Mouse (Mus musculus) kidney, embryonic 16.5 days (tissue): Measurements from ENCODE around the gene Acox3. TPM values are rescaled to one million over a fixed set of nuclear protein-coding genes. Genes with fewer than 3 reads are reported as not detected.

Experiments
- ATAC-seq: fragments of 200-750 bp; cut with Nextera tagmentation; 2 replicates; pipeline ENCODE4 v1.8.0; 2017; ENCODE audit warnings: moderate TSS enrichment; ENCODE audit not compliant: low FRiP score, low TSS enrichment
- H3K27ac ChIP-seq: fragments of 300-500 bp; sonication (generic); 2 replicates; pipeline ENCODE4 v1.5.1; 2014; ENCODE audit warnings: low read length
- H3K27me3 ChIP-seq: fragments of 300-500 bp; sonication (generic); 2 replicates; pipeline ENCODE4 v1.6.1; 2014; ENCODE audit warnings: low read length, control low read depth, mixed read lengths; ENCODE audit not compliant: insufficient read depth
- H3K36me3 ChIP-seq: fragments of 300-500 bp; sonication (generic); 2 replicates; pipeline ENCODE4 v1.6.1; 2014; ENCODE audit warnings: low read length, control low read depth, mixed read lengths; ENCODE audit not compliant: insufficient read depth
- H3K4me1 ChIP-seq: fragments of 300-500 bp; sonication (generic); 2 replicates; pipeline ENCODE4 v1.6.1; 2014; ENCODE audit warnings: low read length, control low read depth, mixed read lengths; ENCODE audit not compliant: insufficient read depth
- H3K4me2 ChIP-seq: fragments of 300-500 bp; sonication (generic); replicated peaks from 2 replicates; pipeline ENCODE4 v1.6.1; 2014; ENCODE audit warnings: low read depth, low read length
- H3K4me3 ChIP-seq: fragments of 300-500 bp; sonication (generic); 2 replicates; pipeline ENCODE4 v1.5.1; 2014; ENCODE audit warnings: mild to moderate bottlenecking, low read length
- H3K9ac ChIP-seq: fragments of 300-500 bp; sonication (generic); replicated peaks from 2 replicates; pipeline ENCODE4 v1.6.1; 2014; ENCODE audit warnings: low read length
- H3K9me3 ChIP-seq: fragments of 300-500 bp; sonication (generic); 2 replicates; pipeline ENCODE4 v1.6.1; 2016; ENCODE audit warnings: low read length, control low read depth
- WGBS: fragments of 180-500 bp; shearing (Covaris S2); extraction: QIAGEN DNeasy Blood & Tissue Kit; methylation state at CpG from one replicate; pipeline ENCODE4 v1.1.7; 2014; 5-methylcytosine and 5-hydroxymethylcytosine counted together
- polyA plus RNA-seq: library from polyadenylated mRNA; unstranded; fragments of >200 nt; fragmentation: Nextera tagmentation; extraction: Ambion mirVana; gene quantifications from 2 replicates; pipeline ENCODE4 v1.2.1, GENCODE M21; 2015

The Acox3 gene
- polyA plus RNA-seq: 14.4 and 16.6 TPM in 2 replicates

DNA sequence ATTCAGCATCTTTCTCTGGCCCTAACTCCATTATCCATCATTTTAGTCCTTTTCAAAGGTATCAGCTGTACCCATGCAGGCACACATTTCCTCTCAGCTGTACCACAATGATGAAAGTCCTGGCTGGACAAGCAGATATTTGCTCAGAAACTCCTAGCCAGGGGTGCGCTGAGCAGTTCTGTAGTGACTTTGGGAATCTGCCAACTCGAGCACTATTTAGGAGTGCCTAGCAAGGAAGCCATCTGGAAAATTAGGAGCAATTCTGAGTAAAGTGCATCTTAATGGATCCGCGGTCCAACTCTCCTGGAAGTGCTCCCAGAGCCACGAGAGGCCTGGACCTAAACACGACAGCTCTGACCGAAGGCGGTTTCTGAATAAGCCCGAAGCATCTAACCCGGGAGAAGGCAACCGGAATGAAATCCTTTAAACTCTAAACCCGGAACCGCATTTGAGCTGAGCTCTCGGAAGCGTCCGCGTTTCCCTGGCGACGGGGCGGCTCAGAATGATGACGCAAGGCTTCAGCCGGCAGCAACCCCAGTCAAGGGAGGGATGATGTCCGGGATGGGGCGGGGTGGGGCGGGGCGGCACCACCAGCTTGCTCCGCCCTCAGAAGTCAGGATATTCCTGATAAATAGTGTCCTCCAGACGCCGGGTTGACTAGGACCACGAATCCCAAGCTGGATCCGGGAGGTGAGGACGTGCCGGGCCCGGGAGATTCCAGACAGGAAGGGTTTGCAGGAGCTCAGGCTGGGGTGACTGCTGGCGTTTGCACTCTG, at the start of gene Acox3:
Gene Acox3 (plus strand): TSS at position 596 of the 776 bp plus-strand sequence.
- H3K4me2 ChIP-seq: peak within 1 kb of the TSS; percentile 84
- peak within 1 kb of the TSS; percentile 74 for H3K9ac ChIP-seq
- peak within 1 kb of the TSS; percentile 54; the same call in 1 of the 2 replicates for H3K27ac ChIP-seq
- H3K4me1 ChIP-seq: peaks cover 14% of the 10 kb centered on the region
- no peaks in the 10 kb centered on the region for H3K9me3 ChIP-seq
- WGBS: under 1% methylated on average over 35 of the region's 35 CpGs
- no peaks in the 10 kb centered on the region for H3K36me3 ChIP-seq
- ATAC-seq: peak; percentile 93
- no peaks in the 10 kb centered on the region for H3K27me3 ChIP-seq
- peak within 1 kb of the TSS; percentile 69 for H3K4me3 ChIP-seq

- Histone ChIP-seq H3K27ac (no peak overlapping the region), H3K4me1 (0 out of 2 replicates have a peak, but pooled peaks cover 3% of the 10 kb centered on the region), H3K36me3 (no peaks in the 10 kb centered on the region), H3K9ac (no peak overlapping the region), H3K27me3 (no peaks in the 10 kb centered on the region), H3K4me3 (no peak overlapping the region), H3K9me3 (no peaks in the 10 kb centered on the region), H3K4me2 (no peak overlapping the region)
- ATAC-seq: no peak
- WGBS: 59% methylated on average over 3 of the region's 3 CpGs
Observed at GRCm38 (mm10) chr5:35536271-35536670, 46.6 kb upstream of the Acox3 start.

DNA sequence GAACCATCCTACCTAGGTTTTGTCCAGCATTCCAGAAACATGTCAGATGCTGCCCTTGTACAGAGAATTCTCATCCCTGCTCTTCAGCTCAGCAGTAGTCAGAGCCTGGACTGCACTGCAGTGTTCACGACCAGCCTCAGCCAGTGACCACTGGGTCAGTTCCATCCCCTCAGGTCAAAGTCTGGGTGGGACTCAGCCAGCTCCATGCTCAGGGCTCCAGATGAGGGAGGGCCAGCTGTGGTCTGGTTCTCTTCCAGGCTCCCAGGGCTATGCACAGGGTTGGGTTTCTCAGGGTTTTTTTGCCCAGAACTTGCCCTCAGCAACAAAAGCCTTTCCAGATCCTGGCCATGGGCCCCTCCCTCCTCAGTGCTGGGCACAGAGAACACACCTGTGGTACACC, 45.4 kb upstream of the Acox3 start:
- 0 out of 2 replicates have a peak, but pooled peaks cover 3% of the 10 kb centered on the region for H3K4me1 ChIP-seq
- H3K27ac ChIP-seq: no peak overlapping the region
- ATAC-seq: no peak
- 42% methylated on average over 1 of the region's 1 CpGs for WGBS
- H3K4me2 ChIP-seq: no peak overlapping the region
- no peak overlapping the region for H3K9ac ChIP-seq
- no peaks in the 10 kb centered on the region for H3K27me3 ChIP-seq
- no peaks in the 10 kb centered on the region for H3K36me3 ChIP-seq
- no peaks in the 10 kb centered on the region for H3K9me3 ChIP-seq
- H3K4me3 ChIP-seq: no peak overlapping the region

GRCm38 (mm10) chr5:35538022-35538421, 44.8 kb upstream of the Acox3 start:
- H3K4me1 ChIP-seq: 0 out of 2 replicates have a peak, but pooled peaks cover 3% of the 10 kb centered on the region
- no peaks in the 10 kb centered on the region for H3K27me3 ChIP-seq
- WGBS: 86% methylated on average over 3 of the region's 3 CpGs
- H3K9me3 ChIP-seq: no peaks in the 10 kb centered on the region
- no peak for ATAC-seq
- no peak overlapping the region for H3K27ac ChIP-seq
- no peak overlapping the region for H3K4me3 ChIP-seq
- no peak overlapping the region for H3K4me2 ChIP-seq
- H3K9ac ChIP-seq: no peak overlapping the region
- no peaks in the 10 kb centered on the region for H3K36me3 ChIP-seq

DNA sequence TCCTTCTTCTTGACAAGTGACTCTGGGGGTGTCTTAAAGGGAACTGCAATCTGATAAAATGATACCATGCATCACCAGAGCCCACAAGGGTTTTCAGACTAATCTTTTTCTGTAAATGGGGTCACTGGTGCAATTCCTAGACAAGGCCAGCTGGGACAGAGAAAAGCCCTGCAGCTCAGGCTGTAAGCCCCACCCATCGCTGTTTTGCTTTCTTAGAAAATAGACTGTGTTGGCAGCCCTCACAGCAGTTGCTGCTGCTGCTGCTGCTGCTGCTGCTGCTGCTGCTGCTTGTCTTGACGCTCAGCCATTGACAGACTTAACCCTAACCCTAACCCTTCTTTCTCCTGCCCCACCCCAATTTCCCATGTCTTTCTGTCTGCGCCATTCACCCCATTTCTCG, 43.3 kb upstream of the Acox3 start:
- H3K4me3 ChIP-seq: no peak overlapping the region
- no peak overlapping the region for H3K4me2 ChIP-seq
- no peaks in the 10 kb centered on the region for H3K36me3 ChIP-seq
- H3K9me3 ChIP-seq: no peaks in the 10 kb centered on the region
- 54% methylated on average over 4 of the region's 4 CpGs for WGBS
- H3K9ac ChIP-seq: no peak overlapping the region
- no peak for ATAC-seq
- H3K27me3 ChIP-seq: no peaks in the 10 kb centered on the region
- H3K4me1 ChIP-seq: 0 out of 2 replicates have a peak, but pooled peaks cover 3% of the 10 kb centered on the region
- peak overlapping the region; percentile 13; the same call in 1 of the 2 replicates for H3K27ac ChIP-seq

DNA sequence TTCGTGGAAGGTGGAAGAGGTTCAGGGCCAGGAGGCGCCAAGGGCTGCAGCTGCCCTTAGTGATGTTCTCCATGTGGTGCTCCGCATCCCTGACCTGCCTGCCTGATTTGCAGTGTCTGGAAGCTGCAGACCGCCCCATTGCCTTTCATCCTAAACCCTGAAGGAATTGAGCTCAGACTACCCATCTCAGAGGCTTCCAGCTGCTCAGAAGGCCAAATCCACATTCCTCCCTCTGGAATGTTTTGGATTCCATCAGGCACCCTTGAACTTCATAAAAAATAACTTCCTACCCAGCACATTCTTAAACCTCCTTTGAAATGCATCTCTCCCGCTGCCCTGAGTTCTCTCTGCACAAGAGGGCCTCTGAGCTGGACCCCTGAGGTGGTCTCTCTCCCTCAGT, 42.3 kb upstream of the Acox3 start:
- no peak overlapping the region for H3K4me3 ChIP-seq
- H3K27me3 ChIP-seq: no peaks in the 10 kb centered on the region
- H3K27ac ChIP-seq: peak overlapping the region; percentile 64
- H3K36me3 ChIP-seq: no peaks in the 10 kb centered on the region
- no peak overlapping the region for H3K9ac ChIP-seq
- H3K4me2 ChIP-seq: no peak overlapping the region
- H3K4me1 ChIP-seq: 0 out of 2 replicates have a peak, but pooled peaks cover 3% of the 10 kb centered on the region
- peak; percentile 40; the same call in 1 of the 2 replicates for ATAC-seq
- 48% methylated on average over 5 of the region's 5 CpGs for WGBS
- H3K9me3 ChIP-seq: no peaks in the 10 kb centered on the region

DNA sequence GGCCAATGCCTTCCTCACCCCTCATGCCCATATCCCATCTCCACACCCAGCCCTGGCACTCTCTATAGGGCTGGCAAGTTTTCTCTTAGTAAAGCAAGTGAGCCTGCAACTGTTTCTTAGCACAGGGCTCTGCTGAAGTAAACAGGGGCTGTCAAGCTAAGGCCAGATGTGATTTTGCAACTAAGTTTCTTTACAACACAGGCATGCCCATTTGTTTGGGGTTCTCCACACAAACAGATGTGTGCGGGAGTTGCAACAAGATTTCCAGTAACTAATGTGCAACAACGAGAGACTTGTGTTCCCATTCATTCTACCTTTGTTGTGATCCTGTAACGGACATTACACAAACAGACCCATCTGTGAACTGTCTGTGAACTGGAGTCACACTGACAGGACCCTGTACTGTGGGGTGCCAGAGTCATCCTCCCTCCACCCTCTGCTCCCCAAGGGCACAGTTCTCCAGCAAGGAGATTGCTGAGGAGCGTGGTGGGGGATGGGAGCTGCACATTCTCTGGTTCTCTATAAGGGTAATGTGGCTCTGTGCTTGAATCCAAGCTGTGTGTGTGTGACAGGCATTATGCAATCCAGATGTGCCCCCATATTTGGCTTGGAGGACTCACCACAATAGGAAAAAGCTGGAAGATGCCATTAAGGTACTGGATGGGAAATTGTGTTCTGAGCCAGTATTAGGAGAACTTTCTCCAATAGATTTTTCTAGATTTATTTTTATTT, 41.6 kb upstream of the Acox3 start:
- H3K4me3 ChIP-seq: no peak overlapping the region
- H3K9me3 ChIP-seq: no peaks in the 10 kb centered on the region
- H3K4me1 ChIP-seq: 0 out of 2 replicates have a peak, but pooled peaks cover 3% of the 10 kb centered on the region
- no peaks in the 10 kb centered on the region for H3K36me3 ChIP-seq
- H3K27me3 ChIP-seq: no peaks in the 10 kb centered on the region
- H3K4me2 ChIP-seq: no peak overlapping the region
- ATAC-seq: no peak
- no peak overlapping the region for H3K9ac ChIP-seq
- WGBS: 81% methylated on average over 4 of the region's 4 CpGs
- H3K27ac ChIP-seq: peak overlapping the region; percentile 64

- ATAC-seq: no peak
Observed at GRCm38 (mm10) chr5:35546127-35546526, 36.7 kb upstream of the Acox3 start.

GRCm38 (mm10) chr5:35551855-35552837, 30.7 kb upstream of the Acox3 start:
- H3K4me1 ChIP-seq: no peaks in the 10 kb centered on the region
- peaks cover 10% of the 10 kb centered on the region; the same call in 1 of the 2 replicates for H3K36me3 ChIP-seq
- no peak overlapping the region for H3K4me3 ChIP-seq
- H3K4me2 ChIP-seq: no peak overlapping the region
- H3K9ac ChIP-seq: no peak overlapping the region
- H3K27ac ChIP-seq: 0 out of 2 replicates have a peak overlapping the region, but pooled peaks have one; percentile 9
- 49% methylated on average over 7 of the region's 7 CpGs for WGBS
- no peak for ATAC-seq
- no peaks in the 10 kb centered on the region for H3K27me3 ChIP-seq
- H3K9me3 ChIP-seq: no peaks in the 10 kb centered on the region

More at GRCm38 (mm10) chr5:35546127-35546526, 36.7 kb upstream of the Acox3 start:
- H3K4me3 ChIP-seq: no peak overlapping the region
- H3K4me2 ChIP-seq: no peak overlapping the region
- H3K4me1 ChIP-seq: no peaks in the 10 kb centered on the region
- no peak overlapping the region for H3K27ac ChIP-seq
- no peaks in the 10 kb centered on the region for H3K27me3 ChIP-seq
- H3K36me3 ChIP-seq: no peaks in the 10 kb centered on the region
- no peaks in the 10 kb centered on the region for H3K9me3 ChIP-seq
- no peak overlapping the region for H3K9ac ChIP-seq
